Mouse (Mus musculus): ENCODE data around the gene Sorl1. TPM values are rescaled to one million over a fixed set of nuclear protein-coding genes. Genes with fewer than 3 reads are reported as not detected.

Gene Sorl1
- polyA plus RNA-seq, 1 experiment from 2014 or later: 7.1 TPM

DNA sequence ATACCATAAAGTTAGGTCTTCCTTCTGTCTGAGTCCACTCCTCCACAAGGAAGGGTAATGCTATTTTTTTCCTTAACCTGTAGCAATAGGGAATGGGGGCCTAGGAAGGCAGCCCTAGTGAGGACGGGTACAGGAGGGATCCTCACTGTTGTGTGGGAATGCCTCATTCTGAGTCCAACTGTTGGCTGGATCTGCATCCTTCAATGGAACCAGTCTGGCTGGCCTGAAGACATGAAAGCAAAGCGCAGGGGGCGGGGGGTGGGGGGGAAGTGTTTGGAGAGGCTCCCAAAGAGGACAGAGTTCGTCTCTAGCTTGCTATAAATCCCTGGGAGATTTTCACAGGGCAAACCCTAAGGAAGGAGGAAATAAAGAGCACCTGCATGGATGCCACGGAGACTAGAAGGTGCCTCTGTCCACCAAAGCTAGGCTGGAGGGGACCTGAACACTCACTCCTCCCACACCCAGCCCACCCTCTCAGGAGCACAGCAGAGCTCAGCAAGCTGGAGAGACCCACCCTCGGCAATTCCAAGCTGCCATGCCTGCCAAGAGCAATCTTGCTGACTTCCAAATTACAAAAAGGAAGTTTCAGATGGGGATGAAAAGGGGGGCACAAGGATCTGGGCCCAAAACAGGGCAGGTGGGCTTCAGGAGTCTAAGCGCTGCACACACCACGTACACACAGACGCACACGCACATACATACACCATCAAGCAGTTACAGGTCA lies 2.3 kb downstream of the Sorl1 start:
- 60% methylated on average over 10 of the region's 10 CpGs for WGBS
- peak overlapping the region; percentile 94 for H3K4me2 ChIP-seq (replicated peaks; ENCODE audit: low read depth)
- no peak overlapping the region for H3K9ac ChIP-seq (ENCODE audit: low read length)
- no peak for DNase-seq (ENCODE audit: low spot score)
- no peaks in the 10 kb centered on the region; the same call in 1 of the 2 replicates for H3K4me1 ChIP-seq (replicated peaks; ENCODE audit: control insufficient read depth, insufficient read depth)
- no peaks in the 10 kb centered on the region for H3K27me3 ChIP-seq (ENCODE audit: control insufficient read depth, insufficient read depth, low read length)
- TF ChIP-seq EP300 (optimal IDR thresholded peaks at IDR 0.05): no peak
- TF ChIP-seq CTCF (IDR thresholded peaks at IDR 0.05; ENCODE audit: low read depth): no peak
- H3K4me3 ChIP-seq (ENCODE audit: low read depth, low read length): no peak overlapping the region
- H3K27ac ChIP-seq (replicated peaks): no peak overlapping the region
- no peak for ATAC-seq (ENCODE audit: low FRiP score, low TSS enrichment)
- no peaks in the 10 kb centered on the region for H3K9me3 ChIP-seq (ENCODE audit: control insufficient read depth, low read length)
- H3K36me3 ChIP-seq (ENCODE audit: control insufficient read depth, insufficient read depth, low read length): no peaks in the 10 kb centered on the region

DNA sequence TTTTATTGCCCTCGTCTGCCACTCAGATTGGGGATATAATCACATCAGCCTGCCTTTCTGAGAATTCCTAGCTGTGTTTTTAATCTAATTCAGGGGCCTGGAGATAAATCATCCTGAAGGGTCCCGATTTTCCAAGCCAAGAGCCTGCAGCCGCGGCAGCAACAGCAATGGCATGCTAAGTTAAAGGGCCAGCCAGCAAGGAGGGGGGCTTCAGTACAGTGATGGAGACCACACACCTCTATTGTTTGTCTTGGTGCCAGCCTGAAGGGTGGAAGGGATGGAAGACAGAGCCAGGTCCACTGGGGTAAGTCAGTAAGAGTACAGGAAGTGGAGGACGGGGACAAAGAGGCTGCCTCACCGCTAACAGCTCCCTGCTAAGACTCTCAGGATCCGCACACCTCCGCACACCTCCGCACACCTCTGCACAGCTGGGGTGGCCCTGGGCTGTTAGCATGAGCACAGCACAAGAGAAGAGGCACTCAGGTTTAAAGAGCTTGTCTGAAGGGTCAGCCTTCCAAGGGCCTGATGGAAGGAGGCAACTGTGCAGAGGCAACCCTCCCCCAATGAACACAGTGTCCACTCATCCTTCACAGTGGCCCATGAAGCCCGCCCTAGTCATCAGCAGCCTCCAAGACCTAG lies 7.6 kb downstream of the Sorl1 start:
- H3K9me3 ChIP-seq (ENCODE audit: control insufficient read depth, low read length): no peaks in the 10 kb centered on the region
- TF ChIP-seq CTCF (IDR thresholded peaks at IDR 0.05; ENCODE audit: low read depth) (no peak), EP300 (optimal IDR thresholded peaks at IDR 0.05) (no peak)
- H3K4me3 ChIP-seq (ENCODE audit: low read depth, low read length): no peak overlapping the region
- no peak overlapping the region for H3K27ac ChIP-seq (replicated peaks)
- H3K4me2 ChIP-seq (replicated peaks; ENCODE audit: low read depth): no peak overlapping the region
- no peak overlapping the region for H3K9ac ChIP-seq (ENCODE audit: low read length)
- DNase-seq (ENCODE audit: low spot score) (no peak), ATAC-seq (ENCODE audit: low FRiP score, low TSS enrichment) (peak; percentile 29; the same call in 1 of the 2 replicates)
- 55% methylated on average over 10 of the region's 10 CpGs for WGBS
- no peaks in the 10 kb centered on the region; the same call in 1 of the 2 replicates for H3K4me1 ChIP-seq (replicated peaks; ENCODE audit: control insufficient read depth, insufficient read depth)
- no peaks in the 10 kb centered on the region for H3K36me3 ChIP-seq (ENCODE audit: control insufficient read depth, insufficient read depth, low read length)
- H3K27me3 ChIP-seq (ENCODE audit: control insufficient read depth, insufficient read depth, low read length): no peaks in the 10 kb centered on the region

DNA sequence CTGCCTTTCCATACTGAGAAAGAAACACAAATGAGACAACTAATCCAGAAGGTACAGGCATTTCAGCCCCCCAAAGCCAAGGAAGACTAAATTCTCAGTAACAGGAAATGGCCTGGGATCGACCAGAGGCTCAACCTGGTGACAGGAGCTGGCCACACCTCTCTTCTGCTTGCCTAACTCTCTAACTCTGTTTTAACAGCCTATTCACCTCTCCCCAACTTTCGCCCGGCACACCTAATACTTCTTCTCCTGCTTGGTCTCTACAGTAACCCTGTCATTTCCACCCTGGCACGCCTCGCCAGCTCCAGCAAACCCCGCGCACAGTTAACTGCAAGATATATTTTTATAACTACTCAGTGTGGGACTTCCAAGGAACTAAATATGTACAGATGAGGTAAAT lies 9.0 kb downstream of the Sorl1 start:
- no peaks in the 10 kb centered on the region for H3K9me3 ChIP-seq (ENCODE audit: control insufficient read depth, low read length)
- no peaks in the 10 kb centered on the region for H3K27me3 ChIP-seq (ENCODE audit: control insufficient read depth, insufficient read depth, low read length)
- DNase-seq (ENCODE audit: low spot score) (peak; percentile 52), ATAC-seq (ENCODE audit: low FRiP score, low TSS enrichment) (peak; percentile 73)
- 0 out of 2 replicates have a peak overlapping the region, but pooled peaks have one; percentile 45 for H3K27ac ChIP-seq (replicated peaks)
- H3K4me3 ChIP-seq (ENCODE audit: low read depth, low read length): no peak overlapping the region
- H3K36me3 ChIP-seq (ENCODE audit: control insufficient read depth, insufficient read depth, low read length): no peaks in the 10 kb centered on the region
- 59% methylated on average over 7 of the region's 7 CpGs for WGBS
- no peak for TF ChIP-seq CTCF (IDR thresholded peaks at IDR 0.05; ENCODE audit: low read depth)
- TF ChIP-seq EP300 (optimal IDR thresholded peaks at IDR 0.05): no peak
- no peak overlapping the region for H3K4me2 ChIP-seq (replicated peaks; ENCODE audit: low read depth)
- no peaks in the 10 kb centered on the region for H3K4me1 ChIP-seq (replicated peaks; ENCODE audit: control insufficient read depth, insufficient read depth)
- no peak overlapping the region for H3K9ac ChIP-seq (ENCODE audit: low read length)

DNA sequence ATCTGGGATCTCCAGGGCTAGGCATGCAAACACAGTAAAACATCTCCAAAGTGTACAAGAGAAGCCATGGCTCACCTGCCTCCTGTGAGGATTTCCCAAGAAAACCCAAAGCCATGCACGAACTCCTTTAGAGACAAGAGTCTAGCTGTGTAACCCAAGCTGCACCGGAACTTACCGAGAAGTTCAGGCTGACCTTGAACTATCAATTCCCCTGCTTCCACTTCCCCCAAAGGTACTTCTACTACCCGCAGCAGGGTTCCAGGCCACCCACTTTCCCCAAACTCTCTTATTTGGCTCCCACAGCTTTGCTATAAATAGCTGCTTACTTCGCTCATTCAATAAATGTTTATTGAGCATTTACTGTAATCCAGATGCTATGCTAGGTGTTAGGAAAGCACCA lies 10.8 kb downstream of the Sorl1 start:
- no peaks in the 10 kb centered on the region for H3K9me3 ChIP-seq (ENCODE audit: control insufficient read depth, low read length)
- no peak overlapping the region for H3K27ac ChIP-seq (replicated peaks)
- no peak overlapping the region for H3K4me3 ChIP-seq (ENCODE audit: low read depth, low read length)
- H3K4me2 ChIP-seq (replicated peaks; ENCODE audit: low read depth): no peak overlapping the region
- WGBS: 83% methylated on average over 5 of the region's 5 CpGs
- no peaks in the 10 kb centered on the region for H3K27me3 ChIP-seq (ENCODE audit: control insufficient read depth, insufficient read depth, low read length)
- TF ChIP-seq EP300 (optimal IDR thresholded peaks at IDR 0.05): no peak
- TF ChIP-seq CTCF (IDR thresholded peaks at IDR 0.05; ENCODE audit: low read depth): no peak
- ATAC-seq (ENCODE audit: low FRiP score, low TSS enrichment) (no peak), DNase-seq (ENCODE audit: low spot score) (no peak)
- no peak overlapping the region for H3K9ac ChIP-seq (ENCODE audit: low read length)
- no peaks in the 10 kb centered on the region for H3K4me1 ChIP-seq (replicated peaks; ENCODE audit: control insufficient read depth, insufficient read depth)
- H3K36me3 ChIP-seq (ENCODE audit: control insufficient read depth, insufficient read depth, low read length): no peaks in the 10 kb centered on the region

DNA sequence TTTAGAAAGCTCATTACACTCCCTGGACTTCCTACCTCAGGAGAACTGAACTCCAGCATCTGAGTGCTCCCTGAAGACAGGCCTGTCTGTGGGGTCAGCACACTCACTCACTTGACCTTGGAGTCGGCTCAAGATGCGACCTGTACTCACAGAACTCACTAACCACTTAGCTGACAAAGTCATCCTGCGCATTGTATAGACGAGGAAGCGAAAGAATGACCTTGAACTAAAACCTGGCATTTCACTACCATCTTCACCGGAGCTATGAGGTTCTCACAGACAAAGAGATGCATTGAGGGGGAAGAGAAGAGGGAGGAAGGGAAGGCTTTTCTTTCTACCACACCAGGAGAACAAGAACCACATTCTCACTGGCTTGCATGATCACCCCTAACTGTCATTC lies 11.4 kb downstream of the Sorl1 start:
- 90% methylated on average over 6 of the region's 6 CpGs for WGBS
- ATAC-seq (ENCODE audit: low FRiP score, low TSS enrichment) (no peak), DNase-seq (ENCODE audit: low spot score) (no peak)
- no peaks in the 10 kb centered on the region for H3K9me3 ChIP-seq (ENCODE audit: control insufficient read depth, low read length)
- H3K36me3 ChIP-seq (ENCODE audit: control insufficient read depth, insufficient read depth, low read length): no peaks in the 10 kb centered on the region
- H3K4me2 ChIP-seq (replicated peaks; ENCODE audit: low read depth): no peak overlapping the region
- no peaks in the 10 kb centered on the region for H3K4me1 ChIP-seq (replicated peaks; ENCODE audit: control insufficient read depth, insufficient read depth)
- H3K9ac ChIP-seq (ENCODE audit: low read length): no peak overlapping the region
- no peaks in the 10 kb centered on the region for H3K27me3 ChIP-seq (ENCODE audit: control insufficient read depth, insufficient read depth, low read length)
- no peak overlapping the region for H3K4me3 ChIP-seq (ENCODE audit: low read depth, low read length)
- H3K27ac ChIP-seq (replicated peaks): no peak overlapping the region
- TF ChIP-seq CTCF (IDR thresholded peaks at IDR 0.05; ENCODE audit: low read depth) (no peak), EP300 (optimal IDR thresholded peaks at IDR 0.05) (no peak)

DNA sequence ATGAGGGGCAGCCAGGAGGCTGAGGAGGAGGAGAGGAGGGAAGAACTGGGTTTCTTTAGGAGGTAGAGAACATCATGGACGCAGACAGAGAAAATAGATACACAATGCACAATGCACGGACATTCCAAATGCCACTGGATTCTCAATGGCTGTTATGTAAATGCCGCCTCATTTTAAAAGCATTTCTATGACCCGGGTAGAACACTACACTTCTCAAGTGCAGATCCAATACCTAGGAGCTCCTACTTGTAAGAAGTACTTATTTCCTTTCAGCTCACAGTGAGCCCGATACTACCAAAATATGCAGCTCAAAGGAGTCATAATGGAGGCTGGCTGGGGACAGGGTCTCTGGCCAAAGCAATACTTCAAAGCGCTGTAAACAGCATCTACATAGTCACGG lies 12.8 kb downstream of the Sorl1 start:
- TF ChIP-seq EP300 (optimal IDR thresholded peaks at IDR 0.05) (no peak), CTCF (IDR thresholded peaks at IDR 0.05; ENCODE audit: low read depth) (no peak)
- Histone ChIP-seq H3K4me3 (ENCODE audit: low read depth, low read length) (no peak overlapping the region), H3K4me1 (replicated peaks; ENCODE audit: control insufficient read depth, insufficient read depth) (no peaks in the 10 kb centered on the region), H3K27ac (replicated peaks) (no peak overlapping the region), H3K9me3 (ENCODE audit: control insufficient read depth, low read length) (no peaks in the 10 kb centered on the region), H3K9ac (ENCODE audit: low read length) (no peak overlapping the region), H3K27me3 (ENCODE audit: control insufficient read depth, insufficient read depth, low read length) (no peaks in the 10 kb centered on the region), H3K4me2 (replicated peaks; ENCODE audit: low read depth) (no peak overlapping the region), H3K36me3 (ENCODE audit: control insufficient read depth, insufficient read depth, low read length) (no peaks in the 10 kb centered on the region)
- DNase-seq (ENCODE audit: low spot score): no peak
- WGBS: 84% methylated on average over 7 of the region's 7 CpGs
- ATAC-seq (ENCODE audit: low FRiP score, low TSS enrichment): no peak

All from stomach, postnatal 0 days (tissue).